Mouse (Mus musculus) right cerebral cortex, adult 18-20 months (tissue): ENCODE measurements at regions not wholly inside any gene's neighbourhood (a gene's known extent, or its start where the extent isn't known, plus 50 kb on each side); places are given as distances from the start of the nearest gene placed in this dataset.

Experiments
- DNase-seq: peaks from one replicate; pipeline ENCODE4 v3.0.0; 2022; ENCODE audit warnings: mixed read lengths

GRCm38 (mm10) chr9:101348771-101349170, 97.2 kb upstream of the Ppp2r3a start:
- no peak for DNase-seq

DNA sequence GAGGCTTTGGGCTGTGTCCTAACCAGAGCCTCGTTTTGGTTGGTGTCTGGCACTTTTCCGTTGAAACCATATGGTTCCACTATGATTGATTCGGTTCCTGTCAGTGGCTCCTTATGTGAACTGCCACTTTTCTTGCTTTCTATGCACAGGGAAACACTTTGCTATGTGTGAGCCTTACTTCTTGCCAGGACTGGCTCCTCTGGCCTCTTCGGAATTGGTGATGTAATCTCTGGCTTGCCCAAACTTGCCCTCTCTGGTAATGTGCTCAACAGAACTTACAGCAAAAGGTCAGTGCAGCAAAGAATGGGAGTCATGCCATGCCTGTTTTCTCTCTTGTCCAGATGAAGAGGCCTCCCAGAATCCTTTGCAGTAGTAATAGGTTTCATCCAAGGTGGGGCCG, 91.3 kb upstream of the Ppp2r3a start:
- DNase-seq: no peak

- DNase-seq: no peak
These were observed 89.3 kb upstream of the Ppp2r3a start for GRCm38 (mm10) chr9:101340796-101341465.

GRCm38 (mm10) chr9:101329032-101329824, 77.6 kb upstream of the Ppp2r3a start:
- no peak for DNase-seq

- DNase-seq: no peak
These were observed 75.4 kb upstream of the Ppp2r3a start for GRCm38 (mm10) chr9:101326961-101327360.

GRCm38 (mm10) chr9:101314036-101314435, 62.4 kb upstream of the Ppp2r3a start:
- DNase-seq: peak; percentile 48

DNA sequence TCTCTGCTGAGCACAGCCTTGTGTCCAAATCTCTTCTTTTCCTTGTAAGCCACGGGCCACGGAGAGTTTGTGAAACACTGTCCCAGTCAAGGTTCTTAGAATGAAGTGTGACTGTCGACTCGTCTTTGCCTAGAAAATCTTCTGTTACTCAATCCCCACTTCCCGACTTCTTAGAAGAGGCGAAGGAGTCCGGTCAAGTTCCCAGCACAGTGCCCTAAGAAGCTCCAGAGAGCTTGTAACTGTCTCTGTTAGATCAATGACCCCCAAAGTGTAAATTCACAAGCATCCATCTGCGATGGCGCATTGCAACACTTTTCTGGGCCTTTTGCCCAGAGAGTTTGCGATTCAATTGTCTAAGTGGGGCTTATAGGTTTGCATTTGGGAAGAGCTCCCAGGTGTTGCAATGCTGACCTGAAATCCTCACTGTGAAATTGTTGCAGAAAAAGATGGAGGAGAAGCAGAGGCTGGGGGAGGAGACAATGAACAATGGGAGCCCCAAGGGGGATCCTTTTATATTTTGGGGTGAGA, 54.9 kb upstream of the Ppp2r3a start:
- DNase-seq: no peak

DNA sequence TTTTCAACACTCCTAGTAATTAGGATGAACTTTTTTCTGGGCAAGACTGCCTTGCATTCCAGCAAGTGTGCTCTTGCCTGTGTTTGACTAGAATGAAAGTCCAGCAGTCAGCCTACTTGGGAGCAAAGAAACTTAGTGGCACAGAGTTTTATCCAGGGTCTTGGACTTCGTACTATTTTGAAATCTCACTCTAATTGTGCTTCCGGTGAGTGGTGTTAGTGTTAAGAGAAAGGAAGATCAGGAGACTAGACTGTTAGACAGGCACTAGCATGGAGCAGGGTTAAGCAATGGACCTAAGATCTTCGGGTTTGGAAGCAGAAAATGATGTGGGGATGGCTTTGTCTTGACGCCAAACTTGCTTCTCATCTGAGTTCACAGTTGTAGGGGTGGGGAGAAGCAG, 54.1 kb upstream of the Ppp2r3a start:
- no peak for DNase-seq
